Mouse (Mus musculus) limb, embryonic 15.5 days (tissue): ENCODE data around the gene Tapbpl. TPM values are rescaled to one million over a fixed set of nuclear protein-coding genes. Genes with fewer than 3 reads are reported as not detected.

Source experiments
- ATAC-seq: fragments of 200-750 bp; cut with Nextera tagmentation; 2 replicates; pipeline ENCODE4 v1.8.0; 2017; ENCODE audit warnings: low read depth, moderate TSS enrichment; ENCODE audit not compliant: insufficient number of reproducible peaks, low FRiP score, low TSS enrichment
- H3K27ac ChIP-seq: fragments of 300-500 bp; sonication (generic); 2 replicates; pipeline ENCODE4 v1.5.1; 2015; ENCODE audit warnings: moderate library complexity, mild to moderate bottlenecking, inconsistent platforms
- H3K27me3 ChIP-seq: fragments of 300-500 bp; sonication (generic); 2 replicates; pipeline ENCODE4 v1.6.1; 2015; ENCODE audit warnings: inconsistent platforms
- H3K36me3 ChIP-seq: fragments of 300-500 bp; sonication (generic); 2 replicates; pipeline ENCODE4 v1.6.1; 2015; ENCODE audit warnings: inconsistent platforms
- H3K4me1 ChIP-seq: fragments of 300-500 bp; sonication (generic); 2 replicates; pipeline ENCODE4 v1.6.1; 2015; ENCODE audit warnings: inconsistent platforms
- H3K4me2 ChIP-seq: fragments of 300-500 bp; sonication (generic); 2 replicates; pipeline ENCODE4 v1.6.1; 2015; ENCODE audit warnings: mild to moderate bottlenecking, inconsistent platforms
- H3K4me3 ChIP-seq: fragments of 300-500 bp; sonication (generic); 2 replicates; pipeline ENCODE4 v1.5.1; 2015; ENCODE audit warnings: mild to moderate bottlenecking, inconsistent platforms
- H3K9ac ChIP-seq: fragments of 300-500 bp; sonication (generic); 2 replicates; pipeline ENCODE4 v1.6.1; 2015; ENCODE audit warnings: inconsistent platforms
- H3K9me3 ChIP-seq: fragments of 300-500 bp; sonication (generic); 2 replicates; pipeline ENCODE4 v1.6.1; 2016; ENCODE audit warnings: inconsistent platforms
- WGBS: fragments of 180-500 bp; shearing (Covaris S2); methylation state at CpG from one replicate; pipeline ENCODE4 v1.1.7; 2015; 5-methylcytosine and 5-hydroxymethylcytosine counted together
- polyA plus RNA-seq: library from polyadenylated mRNA; unstranded; fragments of >200 nt; fragmentation: Nextera tagmentation; extraction: Ambion mirVana; gene quantifications from 2 replicates; pipeline ENCODE4 v1.2.1, GENCODE M21; 2015

Gene Tapbpl
- polyA plus RNA-seq, 1 experiment from 2014 or later: 5.7 TPM

GRCm38 (mm10) chr6:125260006-125260555, 28.4 kb upstream of the Tapbpl start:
- no peak overlapping the region for H3K9ac ChIP-seq
- no peak for ATAC-seq
- H3K4me1 ChIP-seq: peaks cover 11% of the 10 kb centered on the region; the same call in 1 of the 2 replicates
- no peaks in the 10 kb centered on the region for H3K9me3 ChIP-seq
- H3K4me3 ChIP-seq: no peak overlapping the region
- WGBS: 78% methylated on average over 10 of the region's 10 CpGs
- H3K4me2 ChIP-seq: no peak overlapping the region
- no peaks in the 10 kb centered on the region for H3K27me3 ChIP-seq
- no peaks in the 10 kb centered on the region for H3K36me3 ChIP-seq
- H3K27ac ChIP-seq: no peak overlapping the region

DNA sequence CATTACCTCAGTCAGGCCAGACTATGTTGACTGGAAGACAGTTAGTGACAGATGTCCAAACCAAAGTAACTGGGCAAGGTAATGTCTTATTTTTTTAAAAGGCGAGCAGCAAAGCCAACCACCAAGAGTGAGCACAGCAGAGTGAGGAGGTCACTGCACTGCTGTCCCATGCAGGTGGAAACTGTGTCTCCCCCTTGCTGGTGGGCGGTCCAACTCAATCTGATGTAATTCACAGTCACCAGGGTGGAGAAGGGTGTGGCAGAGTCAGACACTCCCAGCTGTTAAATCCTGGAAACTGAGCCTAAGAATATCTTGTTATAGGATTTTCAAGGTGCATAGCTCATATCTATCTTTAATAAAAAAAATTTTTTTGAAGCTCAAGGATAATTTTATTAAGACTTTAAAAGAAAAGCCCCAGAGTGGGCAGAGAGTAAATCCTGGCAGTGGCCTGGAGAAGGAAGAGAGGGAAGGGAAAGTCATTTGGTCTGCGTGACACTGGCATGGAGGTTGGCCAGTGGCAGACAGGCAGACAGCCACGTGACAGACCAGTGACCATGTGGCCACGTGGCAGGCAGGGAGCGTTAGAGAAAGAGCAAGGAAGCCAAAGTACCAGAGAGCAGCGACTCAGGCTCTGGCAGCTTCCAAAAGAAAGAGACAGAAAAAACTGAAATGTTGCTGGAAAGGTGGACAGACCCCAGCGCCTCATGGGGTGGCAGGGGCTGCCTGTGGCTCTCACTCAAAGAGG, 24.7 kb upstream of the Tapbpl start:
- no peak overlapping the region for H3K4me2 ChIP-seq
- H3K9ac ChIP-seq: no peak overlapping the region
- H3K27me3 ChIP-seq: no peaks in the 10 kb centered on the region
- H3K27ac ChIP-seq: peak overlapping the region; percentile 57
- ATAC-seq: 0 out of 2 replicates have a peak, but pooled peaks have one; percentile 40
- H3K9me3 ChIP-seq: no peaks in the 10 kb centered on the region
- H3K4me3 ChIP-seq: no peak overlapping the region
- WGBS: 71% methylated on average over 8 of the region's 8 CpGs
- peaks cover 11% of the 10 kb centered on the region; the same call in 1 of the 2 replicates for H3K4me1 ChIP-seq
- H3K36me3 ChIP-seq: no peaks in the 10 kb centered on the region

DNA sequence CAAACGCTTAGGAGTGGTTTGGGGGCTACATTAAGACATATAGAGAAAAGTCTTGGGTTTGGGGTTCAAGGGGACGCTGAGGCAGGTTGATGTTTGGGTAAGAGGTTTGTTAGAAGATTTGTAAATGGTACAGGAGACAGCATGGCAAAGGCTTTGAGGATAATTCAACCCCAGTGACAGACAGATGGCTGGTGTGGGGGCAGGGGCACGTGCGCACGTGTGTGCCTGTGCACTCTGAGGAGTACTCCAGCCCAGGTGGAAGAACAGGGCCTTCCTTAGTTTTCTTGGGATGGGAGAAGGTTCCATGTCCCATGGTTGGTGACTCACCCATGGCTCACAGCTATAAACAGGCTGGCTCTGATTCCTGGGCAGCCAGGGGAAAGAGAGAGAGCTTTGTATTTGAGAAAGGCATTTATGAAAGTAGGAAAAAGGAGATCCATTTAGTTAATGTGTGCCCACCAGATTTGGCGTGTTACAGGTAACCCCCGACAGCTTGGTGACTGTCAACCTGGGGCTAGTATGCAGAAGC, 23.9 kb upstream of the Tapbpl start:
- H3K4me3 ChIP-seq: no peak overlapping the region
- H3K27me3 ChIP-seq: no peaks in the 10 kb centered on the region
- no peak overlapping the region for H3K9ac ChIP-seq
- no peaks in the 10 kb centered on the region for H3K36me3 ChIP-seq
- H3K27ac ChIP-seq: peak overlapping the region; percentile 54; the same call in 1 of the 2 replicates
- WGBS: 75% methylated on average over 7 of the region's 7 CpGs
- no peak for ATAC-seq
- H3K4me1 ChIP-seq: peaks cover 11% of the 10 kb centered on the region; the same call in 1 of the 2 replicates
- no peaks in the 10 kb centered on the region for H3K9me3 ChIP-seq
- H3K4me2 ChIP-seq: no peak overlapping the region

- H3K4me3 ChIP-seq: no peak overlapping the region
- no peak for ATAC-seq
- peaks cover 11% of the 10 kb centered on the region; the same call in 1 of the 2 replicates for H3K4me1 ChIP-seq
- 81% methylated on average over 14 of the region's 14 CpGs for WGBS
- no peak overlapping the region for H3K27ac ChIP-seq
- H3K36me3 ChIP-seq: no peaks in the 10 kb centered on the region
- H3K9me3 ChIP-seq: no peaks in the 10 kb centered on the region
- no peak overlapping the region for H3K4me2 ChIP-seq
- H3K27me3 ChIP-seq: no peaks in the 10 kb centered on the region
- H3K9ac ChIP-seq: no peak overlapping the region
Measured at GRCm38 (mm10) chr6:125253863-125254715, 22.4 kb upstream of the Tapbpl start.

DNA sequence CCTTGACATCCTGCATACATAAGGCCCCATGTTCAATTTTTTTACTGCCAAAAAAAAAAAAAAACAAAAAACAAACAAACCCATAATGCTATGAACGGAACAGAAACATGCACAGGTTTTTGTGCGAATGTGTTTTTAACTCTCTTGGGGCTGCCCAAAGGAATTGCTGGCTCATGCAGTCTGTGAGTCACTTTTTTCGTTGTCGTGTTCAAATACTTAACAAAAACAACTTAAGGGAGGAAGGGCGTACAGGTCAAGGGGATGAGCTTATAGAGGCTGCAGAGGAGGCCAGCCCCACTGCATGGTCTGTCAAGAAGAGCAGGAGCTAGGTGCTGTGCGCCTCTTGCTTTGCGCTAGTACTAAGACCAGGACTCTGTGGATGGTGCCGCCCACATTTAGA, 21.1 kb upstream of the Tapbpl start:
- H3K27ac ChIP-seq: no peak overlapping the region
- 88% methylated on average over 8 of the region's 8 CpGs for WGBS
- no peak overlapping the region for H3K9ac ChIP-seq
- peaks cover 6% of the 10 kb centered on the region; the same call in 1 of the 2 replicates for H3K4me1 ChIP-seq
- no peak overlapping the region for H3K4me2 ChIP-seq
- ATAC-seq: no peak
- no peak overlapping the region for H3K4me3 ChIP-seq
- H3K9me3 ChIP-seq: no peaks in the 10 kb centered on the region
- H3K36me3 ChIP-seq: no peaks in the 10 kb centered on the region
- no peaks in the 10 kb centered on the region for H3K27me3 ChIP-seq

GRCm38 (mm10) chr6:125252285-125252684, 20.6 kb upstream of the Tapbpl start:
- Histone ChIP-seq H3K36me3 (no peaks in the 10 kb centered on the region), H3K9me3 (no peaks in the 10 kb centered on the region), H3K27me3 (no peaks in the 10 kb centered on the region), H3K27ac (no peak overlapping the region), H3K4me1 (peaks cover 4% of the 10 kb centered on the region; the same call in 1 of the 2 replicates), H3K9ac (no peak overlapping the region), H3K4me3 (no peak overlapping the region), H3K4me2 (no peak overlapping the region)
- ATAC-seq: no peak
- 73% methylated on average over 3 of the region's 3 CpGs for WGBS

GRCm38 (mm10) chr6:125244551-125244950, 12.9 kb upstream of the Tapbpl start:
- WGBS: 29% methylated on average over 1 of the region's 1 CpGs
- no peaks in the 10 kb centered on the region for H3K4me1 ChIP-seq

DNA sequence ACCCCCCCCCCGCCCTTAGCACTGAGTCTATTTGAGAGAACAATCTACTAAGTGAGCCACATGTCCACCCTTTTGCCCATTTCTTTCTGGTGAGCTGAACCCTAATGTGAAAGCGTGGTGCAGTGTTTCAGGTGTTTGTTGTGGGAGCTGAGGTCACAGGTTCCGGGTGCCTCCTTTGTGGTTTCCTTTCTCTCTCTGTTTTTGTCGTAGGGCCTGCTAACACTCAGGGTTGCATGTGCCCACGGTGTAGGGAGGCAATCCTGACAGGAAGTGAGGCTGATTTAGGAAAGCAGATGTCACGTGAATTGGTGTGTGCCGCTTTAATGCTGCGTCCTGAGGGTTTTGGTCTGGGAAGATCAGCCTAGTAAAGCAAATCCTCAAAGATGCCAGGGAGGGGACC, 9.9 kb upstream of the Tapbpl start:
- Histone ChIP-seq H3K27me3 (no peaks in the 10 kb centered on the region), H3K36me3 (no peaks in the 10 kb centered on the region), H3K4me2 (no peak overlapping the region), H3K9me3 (no peaks in the 10 kb centered on the region), H3K4me1 (no peaks in the 10 kb centered on the region), H3K27ac (no peak overlapping the region), H3K9ac (no peak overlapping the region), H3K4me3 (no peak overlapping the region)
- 77% methylated on average over 8 of the region's 8 CpGs for WGBS
- ATAC-seq: no peak

More at GRCm38 (mm10) chr6:125244551-125244950, 12.9 kb upstream of the Tapbpl start:
- no peak overlapping the region for H3K4me3 ChIP-seq
- no peaks in the 10 kb centered on the region for H3K9me3 ChIP-seq
- H3K27me3 ChIP-seq: no peaks in the 10 kb centered on the region
- ATAC-seq: no peak
- H3K27ac ChIP-seq: no peak overlapping the region
- no peak overlapping the region for H3K4me2 ChIP-seq
- no peaks in the 10 kb centered on the region for H3K36me3 ChIP-seq
- no peak overlapping the region for H3K9ac ChIP-seq

DNA sequence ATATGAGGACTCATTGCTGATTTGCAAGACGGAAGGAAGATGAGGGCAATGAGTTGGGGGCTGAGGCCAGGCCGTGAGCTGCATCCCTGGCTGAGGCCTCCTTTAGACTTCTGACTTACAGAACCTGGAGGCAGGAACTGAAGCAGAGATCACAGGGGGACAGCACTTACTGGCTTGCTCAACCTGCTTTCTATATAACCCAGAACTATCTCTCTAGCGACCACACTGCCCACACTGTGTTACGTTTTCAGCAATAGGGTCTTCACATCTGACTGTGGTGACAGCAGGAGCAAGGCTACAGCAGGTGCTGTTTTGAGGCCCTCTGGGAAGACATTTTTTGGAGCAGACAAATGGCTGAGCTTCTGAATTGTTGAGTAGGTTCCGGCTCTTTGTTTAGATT, 9.0 kb upstream of the Tapbpl start:
- Histone ChIP-seq H3K4me1 (no peaks in the 10 kb centered on the region), H3K27ac (no peak overlapping the region), H3K9ac (no peak overlapping the region), H3K27me3 (no peaks in the 10 kb centered on the region), H3K9me3 (no peaks in the 10 kb centered on the region), H3K4me3 (no peak overlapping the region), H3K36me3 (no peaks in the 10 kb centered on the region), H3K4me2 (no peak overlapping the region)
- ATAC-seq: no peak
- WGBS: 79% methylated on average over 5 of the region's 5 CpGs

DNA sequence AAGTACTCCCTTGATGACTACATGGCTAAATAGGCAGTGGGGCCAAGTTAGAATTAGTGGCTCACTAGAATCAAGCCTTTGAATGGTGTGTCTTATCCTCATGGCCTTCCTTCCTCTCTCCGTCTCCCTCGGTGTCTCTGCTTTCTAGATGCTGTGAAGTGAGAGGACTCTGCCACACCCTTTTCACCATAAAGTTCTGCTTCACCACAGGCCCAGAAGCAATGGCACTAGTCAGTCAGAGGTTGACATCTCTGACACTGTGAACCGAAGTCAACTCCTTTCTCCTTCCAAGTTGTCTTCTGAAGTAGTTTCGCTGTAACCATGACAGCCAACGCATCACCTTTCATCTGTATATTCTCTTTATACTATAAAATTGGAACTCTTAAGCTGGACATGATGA, 7.9 kb upstream of the Tapbpl start:
- Histone ChIP-seq H3K9me3 (no peaks in the 10 kb centered on the region), H3K9ac (no peak overlapping the region), H3K27me3 (no peaks in the 10 kb centered on the region), H3K36me3 (no peaks in the 10 kb centered on the region), H3K4me2 (no peak overlapping the region), H3K27ac (no peak overlapping the region), H3K4me3 (no peak overlapping the region), H3K4me1 (no peaks in the 10 kb centered on the region)
- no peak for ATAC-seq
- WGBS: 90% methylated on average over 5 of the region's 5 CpGs

GRCm38 (mm10) chr6:125238396-125238795, 6.7 kb upstream of the Tapbpl start:
- no peaks in the 10 kb centered on the region for H3K4me1 ChIP-seq
- H3K9ac ChIP-seq: no peak overlapping the region
- H3K36me3 ChIP-seq: no peaks in the 10 kb centered on the region
- H3K9me3 ChIP-seq: no peaks in the 10 kb centered on the region
- ATAC-seq: no peak
- no peaks in the 10 kb centered on the region for H3K27me3 ChIP-seq
- 48% methylated on average over 6 of the region's 6 CpGs for WGBS
- no peak overlapping the region for H3K4me3 ChIP-seq
- H3K27ac ChIP-seq: no peak overlapping the region
- H3K4me2 ChIP-seq: no peak overlapping the region
